Mouse (Mus musculus): Measurements from ENCODE around the gene Elovl1. TPM values are rescaled to one million over a fixed set of nuclear protein-coding genes. Genes with fewer than 3 reads are reported as not detected.

The Elovl1 gene
- polyA plus RNA-seq, 1 experiment from 2014 or later: 107 TPM

DNA sequence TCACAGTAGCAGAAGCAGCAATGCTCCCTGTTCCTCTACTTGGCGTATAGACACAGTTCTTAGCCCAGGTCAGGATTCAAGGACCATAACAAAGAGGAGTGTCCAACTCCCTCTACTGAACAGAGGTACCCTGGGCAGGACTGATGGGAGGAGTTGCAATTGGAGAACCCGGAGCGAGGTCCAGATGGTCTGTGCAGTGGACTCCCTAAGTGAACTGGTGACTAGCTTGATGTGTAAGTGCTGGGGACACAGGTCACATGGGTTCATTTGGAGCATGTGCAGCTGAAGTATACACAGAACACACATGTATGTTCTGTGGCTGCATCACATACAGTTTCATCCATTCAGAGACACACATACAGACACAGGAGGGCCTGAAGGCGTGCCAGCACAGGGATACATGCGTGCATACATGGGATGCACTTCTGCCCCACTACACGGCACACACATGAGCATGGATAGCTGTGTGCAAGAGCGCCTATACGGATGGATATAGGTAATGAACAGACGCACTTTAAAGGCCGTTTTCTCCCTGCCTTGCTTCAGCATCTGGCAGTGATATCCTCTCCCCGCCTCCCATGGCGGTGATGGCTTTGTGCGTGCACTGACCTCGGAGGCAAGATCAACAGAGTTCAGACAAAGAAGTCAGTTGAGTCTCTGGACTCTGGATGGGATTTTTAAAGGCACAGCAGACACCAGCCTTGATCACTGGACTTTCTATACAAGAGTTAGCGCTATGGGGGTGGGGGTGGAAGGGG lies 49.1 kb downstream of the Elovl1 start:
- no peaks in the 10 kb centered on the region for H3K9me3 ChIP-seq
- H3K4me1 ChIP-seq: no peaks in the 10 kb centered on the region
- WGBS: 62% methylated on average over 15 of the region's 15 CpGs
- H3K36me3 ChIP-seq: no peaks in the 10 kb centered on the region
- H3K27me3 ChIP-seq: no peaks in the 10 kb centered on the region
- no peak for ATAC-seq (ENCODE audit: borderline replicate concordance, extremely low read depth, low FRiP score, low TSS enrichment)
- no peak overlapping the region for H3K4me2 ChIP-seq
- H3K27ac ChIP-seq: no peak overlapping the region
- no peak overlapping the region for H3K9ac ChIP-seq
- H3K4me3 ChIP-seq: no peak overlapping the region

Other genes with a start within 250 kb of the Elovl1 start
- 39.3 and 40.0 TPM in 2 replicates for gene Kdm4a, start 248.1 kb upstream of the Elovl1 start, polyA plus RNA-seq (2015; fragmentation: Nextera tagmentation; extraction: Ambion mirVana)
- 73.4 and 82.9 TPM in 2 replicates for gene Ptprf, start 136.7 kb upstream of the Elovl1 start, polyA plus RNA-seq (2015; fragmentation: Nextera tagmentation; extraction: Ambion mirVana)
- 6.6 and 7.0 TPM in 2 replicates for gene Szt2, start 18.8 kb upstream of the Elovl1 start, polyA plus RNA-seq (2015; fragmentation: Nextera tagmentation; extraction: Ambion mirVana)
- 86.0 and 90.9 TPM in 2 replicates for gene Med8, start 18.8 kb upstream of the Elovl1 start, polyA plus RNA-seq (2015; fragmentation: Nextera tagmentation; extraction: Ambion mirVana)
- gene Cdc20, start 9.3 kb downstream of the Elovl1 start, polyA plus RNA-seq (2015; fragmentation: Nextera tagmentation; extraction: Ambion mirVana): 311 and 313 TPM in 2 replicates
- gene Mpl, start 29.4 kb downstream of the Elovl1 start, polyA plus RNA-seq (2015; fragmentation: Nextera tagmentation; extraction: Ambion mirVana): 0.40 and 0.74 TPM in 2 replicates
- 85.6 and 86.1 TPM in 2 replicates for gene Tie1, start 62.0 kb downstream of the Elovl1 start, polyA plus RNA-seq (2015; fragmentation: Nextera tagmentation; extraction: Ambion mirVana)
- 12.9 and 13.1 TPM in 2 replicates for gene 2610528J11Rik, start 98.9 kb downstream of the Elovl1 start, polyA plus RNA-seq (2015; fragmentation: Nextera tagmentation; extraction: Ambion mirVana)
- 5.8 and 6.3 TPM in 2 replicates for gene Tmem125, start 116.0 kb downstream of the Elovl1 start, polyA plus RNA-seq (2015; fragmentation: Nextera tagmentation; extraction: Ambion mirVana)
- gene Cfap57, start 192.7 kb downstream of the Elovl1 start, polyA plus RNA-seq (2015; fragmentation: Nextera tagmentation; extraction: Ambion mirVana): 0.55 and 0.64 TPM in 2 replicates
- 123 and 124 TPM in 2 replicates for gene Ebna1bp2, start 192.7 kb downstream of the Elovl1 start, polyA plus RNA-seq (2015; fragmentation: Nextera tagmentation; extraction: Ambion mirVana)
- gene Olfr62, start 230.9 kb downstream of the Elovl1 start, polyA plus RNA-seq (2015; fragmentation: Nextera tagmentation; extraction: Ambion mirVana): not detected in 2 replicates

All from lung, embryonic 15.5 days (tissue).